Mouse (Mus musculus) heart, embryonic 12.5 days (tissue): ENCODE results near the gene Ccnjl. TPM values are rescaled to one million over a fixed set of nuclear protein-coding genes. Genes with fewer than 3 reads are reported as not detected.

Source experiments
- ATAC-seq: fragments of 200-750 bp; cut with Nextera tagmentation; 2 replicates; pipeline ENCODE4 v1.8.0; 2017; ENCODE audit warnings: moderate TSS enrichment, moderate library complexity; ENCODE audit not compliant: insufficient number of reproducible peaks, low FRiP score
- H3K27ac ChIP-seq: fragments of 300-500 bp; sonication (generic); 2 replicates; pipeline ENCODE4 v1.5.1; 2016; ENCODE audit warnings: mild to moderate bottlenecking, moderate library complexity; ENCODE audit not compliant: poor library complexity, severe bottlenecking
- H3K27me3 ChIP-seq: fragments of 300-500 bp; sonication (generic); replicated peaks from 2 replicates; pipeline ENCODE4 v1.6.1; 2016; ENCODE audit warnings: mild to moderate bottlenecking, moderate library complexity
- H3K36me3 ChIP-seq: fragments of 300-500 bp; sonication (generic); 2 replicates; pipeline ENCODE4 v1.6.1; 2016; ENCODE audit warnings: mild to moderate bottlenecking, moderate library complexity
- H3K4me1 ChIP-seq: fragments of 300-500 bp; sonication (generic); replicated peaks from 2 replicates; pipeline ENCODE4 v1.6.1; 2016; ENCODE audit warnings: mild to moderate bottlenecking
- H3K4me2 ChIP-seq: fragments of 300-500 bp; sonication (generic); 2 replicates; pipeline ENCODE4 v1.6.1; 2016; ENCODE audit warnings: mild to moderate bottlenecking, moderate library complexity
- H3K4me3 ChIP-seq: fragments of 300-500 bp; sonication (generic); 2 replicates; pipeline ENCODE4 v1.5.1; 2016; ENCODE audit warnings: mild to moderate bottlenecking
- H3K9ac ChIP-seq: fragments of 300-500 bp; sonication (generic); 2 replicates; pipeline ENCODE4 v1.6.1; 2016; ENCODE audit warnings: mild to moderate bottlenecking, moderate library complexity
- H3K9me3 ChIP-seq: fragments of 300-500 bp; sonication (generic); replicated peaks from 2 replicates; pipeline ENCODE4 v1.6.1; 2016; ENCODE audit warnings: mild to moderate bottlenecking, moderate library complexity
- WGBS: fragments of 180-500 bp; shearing (Covaris S2); methylation state at CpG from one replicate; pipeline ENCODE4 v1.1.7; 2016; 5-methylcytosine and 5-hydroxymethylcytosine counted together
- polyA plus RNA-seq: library from polyadenylated mRNA; unstranded; fragments of >200 nt; fragmentation: Nextera tagmentation; extraction: Ambion mirVana; gene quantifications from 2 replicates; pipeline ENCODE4 v1.2.1, GENCODE M21; 2016

Gene Ccnjl
- polyA plus RNA-seq, 1 experiment from 2014 or later, result 18.9 TPM

DNA sequence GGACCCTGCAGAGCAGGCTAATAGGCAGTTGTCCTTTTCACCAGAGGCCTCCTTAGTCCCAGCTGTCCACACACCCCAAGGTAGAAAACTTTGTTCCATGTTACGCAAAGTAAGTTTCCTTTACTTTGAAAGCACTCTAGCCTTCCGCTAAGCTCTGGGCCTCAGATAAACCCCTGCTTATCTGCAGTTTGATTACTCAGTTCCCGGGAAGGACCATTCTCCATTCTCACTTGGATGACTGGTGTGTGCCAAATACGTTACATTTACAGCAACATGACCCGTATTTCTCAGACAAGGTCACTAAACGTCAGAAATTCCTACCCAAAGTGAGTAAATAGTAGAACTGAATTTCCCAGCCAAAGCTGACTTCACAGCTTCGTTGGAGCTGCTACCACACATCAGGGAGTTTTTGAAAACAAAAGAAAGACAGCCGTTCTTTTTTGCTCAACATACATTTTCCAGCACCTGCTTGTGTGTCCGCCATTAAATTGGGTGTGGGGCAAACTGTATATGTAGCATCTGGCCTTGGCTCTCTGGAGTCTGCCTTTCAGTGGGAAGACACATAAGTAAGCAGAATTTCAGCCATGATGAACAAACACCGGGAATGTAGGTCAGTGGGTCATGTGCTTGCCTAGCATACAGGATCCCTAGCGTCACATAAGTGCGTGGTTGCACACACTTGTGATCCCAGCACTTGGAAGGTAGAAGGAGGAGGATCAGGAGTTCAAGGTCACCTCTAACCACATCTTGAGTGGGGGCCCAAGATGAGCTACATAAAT is 20.3 kb downstream of the Ccnjl start:
- Histone ChIP-seq H3K9ac (peak overlapping the region; percentile 21), H3K36me3 (no peaks in the 10 kb centered on the region), H3K4me3 (no peak overlapping the region), H3K27ac (peak overlapping the region; percentile 97), H3K9me3 (no peaks in the 10 kb centered on the region), H3K4me2 (peak overlapping the region; percentile 40), H3K4me1 (peaks cover 81% of the 10 kb centered on the region), H3K27me3 (no peaks in the 10 kb centered on the region)
- 19% methylated on average over 12 of the region's 12 CpGs for WGBS
- ATAC-seq, result peak; percentile 63

DNA sequence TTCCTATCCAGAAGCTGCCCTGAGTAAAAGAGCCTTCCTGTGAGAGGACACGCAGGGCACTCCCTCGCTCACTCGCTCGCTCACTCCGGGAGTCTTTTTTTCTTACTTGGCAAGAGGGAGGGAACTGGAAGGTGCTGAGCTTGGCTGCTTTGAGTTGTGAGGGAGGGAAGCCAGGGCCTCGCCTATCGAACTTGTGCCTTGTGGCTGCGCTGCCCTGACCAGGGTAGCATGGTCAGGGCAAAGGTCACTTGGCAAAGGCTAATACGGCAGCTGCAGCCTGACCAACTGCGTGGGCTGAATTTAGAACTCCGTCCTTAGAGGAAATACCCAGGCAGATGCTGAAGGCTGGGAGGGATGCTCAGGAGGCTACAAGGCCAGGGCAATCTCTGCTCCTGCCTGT is 21.1 kb downstream of the Ccnjl start:
- Histone ChIP-seq H3K4me2 (0 out of 2 replicates have a peak overlapping the region, but pooled peaks have one; percentile 40), H3K9me3 (no peaks in the 10 kb centered on the region), H3K27me3 (no peaks in the 10 kb centered on the region), H3K9ac (peak overlapping the region; percentile 55; the same call in 1 of the 2 replicates), H3K36me3 (no peaks in the 10 kb centered on the region), H3K27ac (peak overlapping the region; percentile 97), H3K4me3 (no peak overlapping the region), H3K4me1 (peaks cover 81% of the 10 kb centered on the region)
- WGBS, result 28% methylated on average over 11 of the region's 11 CpGs
- ATAC-seq, result no peak

DNA sequence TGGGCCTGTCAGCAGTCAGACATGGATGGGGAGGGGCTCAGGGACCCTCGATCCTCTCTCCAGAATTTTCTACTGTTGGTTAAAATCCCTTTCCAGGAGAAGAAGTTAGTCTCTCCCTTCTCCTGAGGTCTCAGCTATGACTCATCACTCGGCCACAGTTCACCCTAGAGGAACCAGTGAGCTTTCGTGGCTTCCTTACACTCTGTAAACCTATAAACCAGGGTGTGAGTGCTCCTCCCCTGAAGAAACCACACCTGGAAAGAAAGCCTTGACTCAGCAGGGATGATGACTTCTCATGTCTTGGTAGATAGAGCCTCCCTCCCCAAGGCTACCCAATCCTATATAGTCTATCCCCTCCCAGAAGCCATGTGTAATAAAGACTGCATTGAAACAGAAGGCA is 23.2 kb downstream of the Ccnjl start:
- H3K4me3 ChIP-seq, result no peak overlapping the region
- WGBS, result 85% methylated on average over 3 of the region's 3 CpGs
- H3K9ac ChIP-seq, result no peak overlapping the region
- peaks cover 5% of the 10 kb centered on the region for H3K36me3 ChIP-seq
- H3K27ac ChIP-seq, result no peak overlapping the region
- peaks cover 67% of the 10 kb centered on the region for H3K4me1 ChIP-seq
- H3K9me3 ChIP-seq, result no peaks in the 10 kb centered on the region
- no peak for ATAC-seq
- H3K27me3 ChIP-seq, result no peaks in the 10 kb centered on the region
- no peak overlapping the region for H3K4me2 ChIP-seq

DNA sequence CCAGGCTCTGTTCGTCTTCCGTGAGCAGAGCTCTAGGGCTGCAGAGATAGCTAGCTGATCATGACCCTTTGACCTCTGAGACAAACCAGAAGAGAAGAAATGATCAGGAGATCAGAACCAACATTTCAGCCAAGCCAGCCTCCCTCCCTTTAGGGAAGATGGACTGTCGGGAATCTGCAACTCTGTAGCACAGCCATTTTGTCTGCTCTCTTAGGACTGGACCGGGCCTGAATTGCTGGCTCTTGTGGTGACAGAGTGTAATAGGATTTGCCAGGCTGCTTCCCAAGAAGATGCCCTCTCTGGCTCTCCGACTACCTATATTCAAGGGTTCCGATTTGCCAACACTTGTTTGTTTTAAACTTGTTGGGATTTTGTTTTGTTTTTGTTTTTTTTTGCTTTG is 24.1 kb downstream of the Ccnjl start:
- peaks cover 62% of the 10 kb centered on the region for H3K4me1 ChIP-seq

DNA sequence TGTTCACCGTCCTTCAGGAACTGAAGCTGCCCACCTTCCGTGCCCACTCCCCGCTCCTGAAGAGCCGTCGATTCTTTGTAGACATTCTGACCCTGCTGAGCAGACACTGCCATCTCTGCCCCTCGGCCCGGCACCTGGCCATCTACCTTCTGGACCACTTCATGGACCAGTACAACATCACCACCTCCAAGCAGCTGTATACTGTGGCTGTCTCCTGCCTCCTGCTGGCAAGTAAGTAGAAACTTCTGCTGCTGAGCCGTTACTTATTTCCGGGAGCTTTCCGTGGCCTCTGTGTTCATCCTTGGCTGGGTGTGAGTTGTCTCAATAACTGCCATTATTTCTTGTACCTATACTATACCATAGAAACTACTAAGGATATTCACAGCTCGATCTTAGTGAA is 28.0 kb downstream of the Ccnjl start:
- H3K27me3 ChIP-seq, result no peaks in the 10 kb centered on the region
- ATAC-seq, result no peak
- no peak overlapping the region for H3K4me2 ChIP-seq
- H3K9me3 ChIP-seq, result no peaks in the 10 kb centered on the region
- no peak overlapping the region for H3K27ac ChIP-seq
- H3K9ac ChIP-seq, result no peak overlapping the region
- WGBS, result 79% methylated on average over 11 of the region's 11 CpGs
- H3K4me3 ChIP-seq, result no peak overlapping the region
- peaks cover 51% of the 10 kb centered on the region for H3K4me1 ChIP-seq
- peaks cover 30% of the 10 kb centered on the region for H3K36me3 ChIP-seq

More for the DNA sequence above, 24.1 kb downstream of the Ccnjl start:
- Histone ChIP-seq H3K27ac (no peak overlapping the region), H3K36me3 (peaks cover 13% of the 10 kb centered on the region), H3K9ac (no peak overlapping the region), H3K4me2 (no peak overlapping the region), H3K4me3 (no peak overlapping the region), H3K9me3 (no peaks in the 10 kb centered on the region), H3K27me3 (no peaks in the 10 kb centered on the region)
- ATAC-seq, result no peak
- 54% methylated on average over 6 of the region's 6 CpGs for WGBS

DNA sequence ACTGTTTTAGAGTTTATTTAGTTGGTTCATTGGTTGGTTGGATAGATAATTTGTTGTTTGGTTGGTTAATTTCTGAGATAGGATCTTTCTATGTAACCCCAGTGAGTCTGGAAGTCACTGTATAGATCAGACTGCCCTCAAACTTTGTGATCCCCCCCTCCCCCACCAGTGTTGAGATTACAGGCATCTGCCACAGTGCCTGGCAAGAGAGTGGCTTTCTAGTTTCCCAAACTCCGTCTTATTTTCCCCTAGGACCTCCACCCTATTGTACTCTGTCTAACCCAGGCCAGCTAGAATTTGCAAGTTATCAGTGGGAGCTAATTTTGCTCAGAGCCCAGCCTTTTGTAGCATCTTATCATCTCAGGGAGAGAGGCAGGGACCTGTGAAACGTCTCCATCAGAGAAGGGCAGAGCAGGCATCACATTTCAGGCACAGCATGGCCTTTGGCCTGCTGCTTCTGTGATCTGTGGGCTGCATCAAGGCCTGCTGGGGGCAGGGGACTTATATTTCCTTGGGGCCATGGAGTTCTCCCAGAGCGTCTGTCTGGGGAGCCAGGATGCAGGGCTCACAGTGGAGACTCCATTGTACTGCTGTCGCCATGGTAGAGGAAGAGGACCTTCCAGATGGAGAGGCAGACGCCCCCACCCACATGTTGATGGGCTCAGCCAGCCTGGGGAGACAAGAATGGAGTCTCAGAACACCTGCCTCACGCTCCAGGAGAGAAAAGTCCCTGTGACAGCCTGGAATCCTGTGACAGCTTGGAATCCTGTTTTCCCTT is 31.1 kb downstream of the Ccnjl start:
- H3K27me3 ChIP-seq, result no peaks in the 10 kb centered on the region
- H3K4me3 ChIP-seq, result no peak overlapping the region
- no peak for ATAC-seq
- peaks cover 36% of the 10 kb centered on the region for H3K36me3 ChIP-seq
- H3K9me3 ChIP-seq, result no peaks in the 10 kb centered on the region
- H3K9ac ChIP-seq, result peak overlapping the region; percentile 8; the same call in 1 of the 2 replicates
- peaks cover 53% of the 10 kb centered on the region for H3K4me1 ChIP-seq
- WGBS, result 5% methylated on average over 6 of the region's 6 CpGs
- peak overlapping the region; percentile 6; the same call in 1 of the 2 replicates for H3K4me2 ChIP-seq
- peak overlapping the region; percentile 73 for H3K27ac ChIP-seq

DNA sequence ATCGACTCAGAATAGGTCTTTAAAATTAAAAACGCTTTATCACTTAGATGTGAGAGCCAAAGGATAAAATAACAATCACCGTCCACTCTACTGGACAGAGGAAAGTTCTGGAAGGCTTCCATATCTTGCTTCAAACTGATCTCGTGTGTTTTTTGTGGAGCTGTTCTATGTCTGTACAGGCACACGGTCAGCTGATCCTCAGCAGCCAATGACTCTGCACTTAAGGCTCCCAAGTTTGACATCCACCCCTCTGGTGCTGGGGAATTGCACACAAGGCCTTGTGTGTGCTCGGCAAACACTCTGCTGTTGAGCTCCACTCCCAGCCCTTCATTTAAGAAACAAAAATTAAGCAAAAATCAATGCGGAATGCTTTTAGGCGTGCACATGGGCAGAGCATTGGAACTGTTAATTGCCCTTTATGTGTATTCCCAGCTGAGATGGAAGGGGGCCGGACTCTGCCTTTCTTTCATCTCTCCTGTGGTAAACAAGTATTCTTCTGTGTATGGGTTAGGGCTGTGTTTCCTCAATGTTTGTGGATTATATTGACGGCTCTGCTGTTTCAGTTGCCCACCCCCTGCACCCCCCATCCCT is 35.2 kb downstream of the Ccnjl start:
- Histone ChIP-seq H3K27ac (peak overlapping the region; percentile 48), H3K36me3 (peaks cover 12% of the 10 kb centered on the region), H3K27me3 (no peaks in the 10 kb centered on the region), H3K4me1 (peaks cover 83% of the 10 kb centered on the region), H3K9me3 (no peaks in the 10 kb centered on the region), H3K4me3 (no peak overlapping the region), H3K4me2 (no peak overlapping the region), H3K9ac (no peak overlapping the region)
- ATAC-seq, result 0 out of 2 replicates have a peak, but pooled peaks have one; percentile 24
- WGBS, result 58% methylated on average over 10 of the region's 10 CpGs

DNA sequence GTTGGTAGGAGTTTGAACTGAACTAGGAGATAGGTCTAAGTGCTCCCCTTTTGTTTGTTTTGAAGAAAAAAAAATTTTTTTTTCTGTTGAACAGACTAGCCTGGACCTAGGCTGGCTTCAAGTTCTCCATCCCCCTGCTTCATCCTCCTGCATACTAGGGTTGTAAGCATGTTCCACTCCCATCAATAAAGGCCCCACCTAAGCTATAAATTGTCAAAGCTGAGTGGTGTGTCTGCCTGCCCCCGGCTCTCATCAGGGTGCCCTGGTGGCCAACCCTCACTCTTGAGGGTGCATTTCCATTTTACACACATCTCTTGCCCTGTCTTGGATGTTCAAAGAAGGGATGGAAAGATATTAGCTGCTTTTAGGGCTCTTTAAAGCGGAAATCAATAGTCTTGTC is 36.8 kb downstream of the Ccnjl start:
- Histone ChIP-seq H3K9ac (peak overlapping the region; percentile 21; the same call in 1 of the 2 replicates), H3K4me3 (no peak overlapping the region), H3K27me3 (no peaks in the 10 kb centered on the region), H3K9me3 (no peaks in the 10 kb centered on the region), H3K4me1 (peaks cover 83% of the 10 kb centered on the region), H3K27ac (peak overlapping the region; percentile 87; the same call in 1 of the 2 replicates), H3K4me2 (no peak overlapping the region), H3K36me3 (peaks cover 9% of the 10 kb centered on the region; the same call in 1 of the 2 replicates)
- 50% methylated on average over 2 of the region's 2 CpGs for WGBS
- no peak for ATAC-seq

DNA sequence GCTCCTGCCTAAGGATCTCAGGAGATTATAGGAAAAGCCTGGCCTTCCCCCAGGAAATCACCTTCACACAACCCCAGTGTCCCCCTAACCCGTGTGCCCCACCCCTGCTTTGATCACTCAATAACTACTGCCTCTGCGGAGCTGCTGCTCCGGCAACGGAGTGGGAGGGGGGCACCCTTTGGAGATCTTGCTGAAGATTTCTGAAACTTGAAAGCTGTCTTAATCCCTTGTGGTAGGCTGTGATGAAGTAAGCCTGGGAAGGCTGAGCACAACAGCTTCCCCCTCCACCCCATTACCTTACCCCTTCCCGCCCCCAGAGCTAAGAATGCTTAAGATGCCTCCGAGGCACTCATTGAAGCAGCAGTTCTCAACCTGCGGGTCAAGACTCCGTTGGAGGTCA is 37.3 kb downstream of the Ccnjl start:
- Histone ChIP-seq H3K27ac (peak overlapping the region; percentile 87), H3K9ac (peak overlapping the region; percentile 21)
- WGBS, result 24% methylated on average over 8 of the region's 8 CpGs

DNA sequence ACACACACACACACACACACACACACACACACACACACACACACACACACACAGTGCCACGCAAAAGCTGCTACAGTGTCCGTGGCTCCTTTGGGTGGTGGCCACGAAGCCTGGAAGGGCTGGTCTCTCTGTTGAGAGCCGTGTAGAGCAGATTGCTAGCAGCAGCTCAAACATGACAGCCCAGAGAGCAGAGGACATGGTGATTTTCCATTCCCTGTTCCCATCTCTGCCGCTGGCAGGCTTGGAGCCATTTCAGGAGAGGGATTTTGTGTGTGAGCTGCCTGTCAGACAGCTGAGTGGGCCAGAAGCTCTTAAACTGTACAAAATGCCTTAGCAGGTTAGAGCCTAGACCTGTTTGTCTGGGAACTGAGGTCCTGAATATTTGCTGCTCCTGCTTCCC is 38.1 kb downstream of the Ccnjl start:
- no peaks in the 10 kb centered on the region for H3K9me3 ChIP-seq
- H3K4me3 ChIP-seq, result no peak overlapping the region
- ATAC-seq, result no peak
- H3K9ac ChIP-seq, result peak overlapping the region; percentile 38
- peak overlapping the region; percentile 87 for H3K27ac ChIP-seq
- no peak overlapping the region for H3K4me2 ChIP-seq
- no peaks in the 10 kb centered on the region for H3K27me3 ChIP-seq
- H3K36me3 ChIP-seq, result peaks cover 6% of the 10 kb centered on the region; the same call in 1 of the 2 replicates
- WGBS, result 29% methylated on average over 5 of the region's 5 CpGs
- peaks cover 89% of the 10 kb centered on the region for H3K4me1 ChIP-seq

More for the DNA sequence above, 37.3 kb downstream of the Ccnjl start:
- Histone ChIP-seq H3K4me1 (peaks cover 83% of the 10 kb centered on the region), H3K9me3 (no peaks in the 10 kb centered on the region), H3K4me3 (no peak overlapping the region), H3K36me3 (peaks cover 9% of the 10 kb centered on the region; the same call in 1 of the 2 replicates), H3K4me2 (no peak overlapping the region), H3K27me3 (no peaks in the 10 kb centered on the region)
- no peak for ATAC-seq

DNA sequence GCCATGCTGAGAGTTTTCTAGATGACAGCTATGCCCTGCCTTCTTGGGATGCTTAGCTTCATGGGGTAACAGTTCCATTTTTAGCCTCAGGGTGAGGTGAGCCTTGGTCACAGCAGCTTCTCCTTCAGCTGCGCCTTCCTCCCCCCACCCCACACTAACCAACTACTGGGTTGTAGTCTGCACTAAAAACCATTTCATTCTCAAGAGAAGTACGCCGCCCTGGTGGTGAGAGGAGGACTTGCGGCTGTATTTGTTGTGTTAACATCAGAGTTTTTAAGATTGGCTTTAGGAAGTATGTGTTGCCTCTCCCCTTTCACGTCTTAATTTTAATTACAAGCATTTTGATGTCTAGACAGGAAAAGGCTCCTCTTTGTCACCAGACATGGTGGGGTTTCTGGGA is 39.7 kb downstream of the Ccnjl start:
- Histone ChIP-seq H3K36me3 (peaks cover 5% of the 10 kb centered on the region), H3K27me3 (no peaks in the 10 kb centered on the region), H3K4me1 (peaks cover 90% of the 10 kb centered on the region), H3K4me2 (no peak overlapping the region), H3K9me3 (no peaks in the 10 kb centered on the region), H3K27ac (peak overlapping the region; percentile 50), H3K9ac (no peak overlapping the region), H3K4me3 (no peak overlapping the region)
- 53% methylated on average over 5 of the region's 5 CpGs for WGBS
- ATAC-seq, result no peak
